Mouse (Mus musculus): ENCODE data around the gene Fam122a. TPM values are rescaled to one million over a fixed set of nuclear protein-coding genes. Genes with fewer than 3 reads are reported as not detected.

Gene Fam122a
- polyA plus RNA-seq, 1 experiment from 2014 or later = 54.1 TPM

DNA sequence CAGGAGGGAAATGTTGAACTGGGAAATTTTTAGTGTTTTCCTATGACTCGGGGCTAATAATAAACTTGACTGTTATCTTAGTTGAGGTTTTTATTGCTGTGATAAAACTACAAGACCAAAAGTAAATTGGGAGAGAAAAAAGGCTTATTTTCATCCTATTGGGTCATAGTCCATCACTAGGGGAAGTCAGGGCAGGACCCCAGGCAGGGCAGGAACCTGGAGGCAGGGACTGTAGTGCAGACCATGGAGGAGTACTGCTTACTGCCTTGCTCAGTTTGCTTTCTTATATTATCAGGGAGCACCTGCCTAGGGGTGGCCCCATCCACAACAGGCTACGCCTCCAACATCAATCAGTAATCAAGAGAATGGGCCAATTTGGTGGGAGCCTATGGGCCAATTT lies 22.7 kb downstream of the Fam122a start:
- no peak for ATAC-seq (ENCODE audit: insufficient number of reproducible peaks, insufficient read depth, low FRiP score, low read depth)
- Histone ChIP-seq H3K27me3 (ENCODE audit: control insufficient read depth, insufficient read depth, low read length) (no peaks in the 10 kb centered on the region), H3K9me3 (ENCODE audit: control insufficient read depth, low read depth, low read length) (no peaks in the 10 kb centered on the region), H3K4me1 (ENCODE audit: control insufficient read depth, insufficient read depth, low read length) (0 out of 2 replicates have a peak, but pooled peaks cover 3% of the 10 kb centered on the region), H3K4me2 (replicated peaks; ENCODE audit: low read depth, low read length) (no peak overlapping the region), H3K27ac (ENCODE audit: low read length) (no peak overlapping the region), H3K36me3 (ENCODE audit: control insufficient read depth, insufficient read depth, low read length) (no peaks in the 10 kb centered on the region), H3K4me3 (ENCODE audit: low read depth, low read length) (no peak overlapping the region), H3K9ac (replicated peaks; ENCODE audit: low read depth, low read length) (no peak overlapping the region)
- 92% methylated on average over 2 of the region's 2 CpGs for WGBS

DNA sequence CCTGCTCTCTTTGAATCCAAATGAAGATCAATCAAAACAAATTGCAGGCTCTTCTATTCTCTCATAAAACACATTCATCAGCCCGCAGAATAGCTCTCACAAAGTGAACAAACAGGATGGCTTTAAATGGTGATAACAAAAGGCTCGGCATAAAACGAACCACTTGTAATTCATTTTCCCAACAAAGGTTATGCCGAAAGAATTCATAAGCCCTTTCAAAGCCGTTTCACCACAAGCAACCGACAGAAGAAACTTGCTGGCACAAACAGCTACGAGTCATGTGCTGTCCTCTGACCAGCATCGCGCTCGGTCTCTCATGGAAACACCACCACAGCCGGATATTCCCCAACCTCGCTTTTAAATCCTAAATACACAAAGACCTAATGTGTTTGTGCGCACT lies 23.8 kb downstream of the Fam122a start:
- no peak for ATAC-seq (ENCODE audit: insufficient number of reproducible peaks, insufficient read depth, low FRiP score, low read depth)
- Histone ChIP-seq H3K4me3 (ENCODE audit: low read depth, low read length) (no peak overlapping the region), H3K4me1 (ENCODE audit: control insufficient read depth, insufficient read depth, low read length) (0 out of 2 replicates have a peak, but pooled peaks cover 3% of the 10 kb centered on the region), H3K9me3 (ENCODE audit: control insufficient read depth, low read depth, low read length) (no peaks in the 10 kb centered on the region), H3K4me2 (replicated peaks; ENCODE audit: low read depth, low read length) (no peak overlapping the region), H3K9ac (replicated peaks; ENCODE audit: low read depth, low read length) (no peak overlapping the region), H3K27me3 (ENCODE audit: control insufficient read depth, insufficient read depth, low read length) (no peaks in the 10 kb centered on the region), H3K36me3 (ENCODE audit: control insufficient read depth, insufficient read depth, low read length) (no peaks in the 10 kb centered on the region), H3K27ac (ENCODE audit: low read length) (no peak overlapping the region)
- WGBS = 56% methylated on average over 13 of the region's 13 CpGs

GRCm38 (mm10) chr19:24452441-24452898 lies 24.7 kb downstream of the Fam122a start:
- H3K36me3 ChIP-seq (ENCODE audit: control insufficient read depth, insufficient read depth, low read length) = no peaks in the 10 kb centered on the region
- 34% methylated on average over 3 of the region's 3 CpGs for WGBS
- no peak overlapping the region for H3K4me2 ChIP-seq (replicated peaks; ENCODE audit: low read depth, low read length)
- H3K27me3 ChIP-seq (ENCODE audit: control insufficient read depth, insufficient read depth, low read length) = no peaks in the 10 kb centered on the region
- no peaks in the 10 kb centered on the region for H3K9me3 ChIP-seq (ENCODE audit: control insufficient read depth, low read depth, low read length)
- no peak overlapping the region for H3K9ac ChIP-seq (replicated peaks; ENCODE audit: low read depth, low read length)
- H3K4me1 ChIP-seq (ENCODE audit: control insufficient read depth, insufficient read depth, low read length) = 0 out of 2 replicates have a peak, but pooled peaks cover 3% of the 10 kb centered on the region
- no peak overlapping the region for H3K4me3 ChIP-seq (ENCODE audit: low read depth, low read length)
- H3K27ac ChIP-seq (ENCODE audit: low read length) = no peak overlapping the region
- no peak for ATAC-seq (ENCODE audit: insufficient number of reproducible peaks, insufficient read depth, low FRiP score, low read depth)

DNA sequence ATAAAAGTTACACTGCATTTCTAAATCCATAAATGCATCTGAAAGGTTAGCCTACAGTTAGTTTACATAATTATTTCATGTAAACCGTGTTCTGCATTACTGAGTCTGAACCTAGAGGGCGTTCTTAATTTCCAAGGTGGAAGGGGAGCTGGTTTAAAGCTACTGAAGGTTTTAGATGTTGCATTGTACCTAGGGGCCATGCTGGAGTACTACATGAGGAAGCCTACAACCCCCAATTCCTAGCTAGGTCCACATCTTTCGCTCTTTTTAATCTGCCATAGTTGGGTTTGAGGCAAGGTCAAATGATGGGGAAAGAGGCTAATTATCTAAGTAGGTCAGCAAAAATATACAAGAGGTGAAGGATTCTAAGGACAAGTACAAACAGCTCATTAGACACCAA lies 25.5 kb downstream of the Fam122a start:
- 0 out of 2 replicates have a peak, but pooled peaks cover 3% of the 10 kb centered on the region for H3K4me1 ChIP-seq (ENCODE audit: control insufficient read depth, insufficient read depth, low read length)
- H3K4me2 ChIP-seq (replicated peaks; ENCODE audit: low read depth, low read length) = no peak overlapping the region
- H3K36me3 ChIP-seq (ENCODE audit: control insufficient read depth, insufficient read depth, low read length) = no peaks in the 10 kb centered on the region
- H3K27ac ChIP-seq (ENCODE audit: low read length) = no peak overlapping the region
- WGBS = 86% methylated on average over 3 of the region's 3 CpGs
- H3K4me3 ChIP-seq (ENCODE audit: low read depth, low read length) = no peak overlapping the region
- H3K9ac ChIP-seq (replicated peaks; ENCODE audit: low read depth, low read length) = no peak overlapping the region
- H3K27me3 ChIP-seq (ENCODE audit: control insufficient read depth, insufficient read depth, low read length) = no peaks in the 10 kb centered on the region
- no peaks in the 10 kb centered on the region for H3K9me3 ChIP-seq (ENCODE audit: control insufficient read depth, low read depth, low read length)
- ATAC-seq (ENCODE audit: insufficient number of reproducible peaks, insufficient read depth, low FRiP score, low read depth) = no peak

GRCm38 (mm10) chr19:24450740-24451139 lies 26.4 kb downstream of the Fam122a start:
- no peak for ATAC-seq (ENCODE audit: insufficient number of reproducible peaks, insufficient read depth, low FRiP score, low read depth)
- 93% methylated on average over 8 of the region's 8 CpGs for WGBS

DNA sequence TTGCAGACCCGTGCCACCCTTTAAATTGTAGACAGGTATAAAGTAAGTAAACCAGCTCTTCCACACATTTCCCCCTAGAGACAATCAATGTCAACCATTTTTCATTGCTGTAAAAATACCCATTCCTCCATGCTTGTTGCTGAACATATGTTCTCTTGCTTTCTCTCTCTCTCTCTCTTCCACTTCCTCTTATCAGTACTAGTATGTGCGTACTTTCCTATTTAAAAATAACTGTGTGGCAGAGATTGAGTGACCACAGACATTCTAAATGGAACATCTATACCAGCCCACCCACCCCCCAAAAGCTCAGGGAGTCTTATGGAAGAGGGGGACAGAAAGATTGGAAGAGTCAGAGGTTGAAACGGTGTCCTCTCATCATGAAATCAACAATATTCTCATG lies 32.8 kb downstream of the Fam122a start:
- Histone ChIP-seq H3K4me2 (replicated peaks; ENCODE audit: low read depth, low read length) (no peak overlapping the region), H3K27ac (ENCODE audit: low read length) (no peak overlapping the region), H3K27me3 (ENCODE audit: control insufficient read depth, insufficient read depth, low read length) (no peaks in the 10 kb centered on the region), H3K4me3 (ENCODE audit: low read depth, low read length) (no peak overlapping the region), H3K4me1 (ENCODE audit: control insufficient read depth, insufficient read depth, low read length) (no peaks in the 10 kb centered on the region), H3K9me3 (ENCODE audit: control insufficient read depth, low read depth, low read length) (no peaks in the 10 kb centered on the region), H3K9ac (replicated peaks; ENCODE audit: low read depth, low read length) (no peak overlapping the region), H3K36me3 (ENCODE audit: control insufficient read depth, insufficient read depth, low read length) (no peaks in the 10 kb centered on the region)
- 78% methylated on average over 3 of the region's 3 CpGs for whole genome bisulfite sequencing
- ATAC-seq (ENCODE audit: insufficient number of reproducible peaks, insufficient read depth, low FRiP score, low read depth) = no peak

More at GRCm38 (mm10) chr19:24450740-24451139, 26.4 kb downstream of the Fam122a start:
- Histone ChIP-seq H3K4me2 (replicated peaks; ENCODE audit: low read depth, low read length) (no peak overlapping the region), H3K27me3 (ENCODE audit: control insufficient read depth, insufficient read depth, low read length) (no peaks in the 10 kb centered on the region), H3K4me1 (ENCODE audit: control insufficient read depth, insufficient read depth, low read length) (0 out of 2 replicates have a peak, but pooled peaks cover 3% of the 10 kb centered on the region), H3K36me3 (ENCODE audit: control insufficient read depth, insufficient read depth, low read length) (no peaks in the 10 kb centered on the region), H3K27ac (ENCODE audit: low read length) (no peak overlapping the region), H3K9me3 (ENCODE audit: control insufficient read depth, low read depth, low read length) (no peaks in the 10 kb centered on the region), H3K9ac (replicated peaks; ENCODE audit: low read depth, low read length) (no peak overlapping the region), H3K4me3 (ENCODE audit: low read depth, low read length) (no peak overlapping the region)

GRCm38 (mm10) chr19:24439715-24440114 lies 37.4 kb downstream of the Fam122a start:
- Histone ChIP-seq H3K4me1 (ENCODE audit: control insufficient read depth, insufficient read depth, low read length) (no peaks in the 10 kb centered on the region), H3K27me3 (ENCODE audit: control insufficient read depth, insufficient read depth, low read length) (no peaks in the 10 kb centered on the region), H3K9ac (replicated peaks; ENCODE audit: low read depth, low read length) (no peak overlapping the region), H3K4me2 (replicated peaks; ENCODE audit: low read depth, low read length) (no peak overlapping the region), H3K4me3 (ENCODE audit: low read depth, low read length) (no peak overlapping the region), H3K36me3 (ENCODE audit: control insufficient read depth, insufficient read depth, low read length) (no peaks in the 10 kb centered on the region), H3K27ac (ENCODE audit: low read length) (no peak overlapping the region), H3K9me3 (ENCODE audit: control insufficient read depth, low read depth, low read length) (no peaks in the 10 kb centered on the region)
- WGBS = 81% methylated on average over 4 of the region's 4 CpGs
- no peak for ATAC-seq (ENCODE audit: insufficient number of reproducible peaks, insufficient read depth, low FRiP score, low read depth)

DNA sequence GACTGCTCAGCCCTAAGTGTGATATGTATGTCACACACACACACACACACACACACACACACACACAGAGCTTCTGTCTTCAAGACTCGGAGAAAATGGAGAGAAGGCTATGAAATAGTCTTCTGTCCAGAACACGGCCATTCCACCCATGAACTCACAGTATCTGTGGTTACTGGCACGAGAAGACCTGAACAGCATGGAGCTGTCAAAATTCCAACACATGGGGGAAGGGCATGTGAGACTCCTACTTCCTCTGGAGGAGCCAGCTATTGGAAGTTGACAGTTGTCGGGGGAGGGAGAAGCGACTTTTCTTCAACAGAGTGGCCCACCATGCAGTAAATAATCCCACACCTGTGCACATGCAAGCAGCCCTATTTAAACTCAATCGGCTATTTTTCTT lies 42.9 kb downstream of the Fam122a start:
- no peaks in the 10 kb centered on the region for H3K36me3 ChIP-seq (ENCODE audit: control insufficient read depth, insufficient read depth, low read length)
- no peak overlapping the region for H3K4me3 ChIP-seq (ENCODE audit: low read depth, low read length)
- no peaks in the 10 kb centered on the region for H3K4me1 ChIP-seq (ENCODE audit: control insufficient read depth, insufficient read depth, low read length)
- H3K9ac ChIP-seq (replicated peaks; ENCODE audit: low read depth, low read length) = no peak overlapping the region
- H3K27me3 ChIP-seq (ENCODE audit: control insufficient read depth, insufficient read depth, low read length) = no peaks in the 10 kb centered on the region
- no peaks in the 10 kb centered on the region for H3K9me3 ChIP-seq (ENCODE audit: control insufficient read depth, low read depth, low read length)
- no peak overlapping the region for H3K27ac ChIP-seq (ENCODE audit: low read length)
- no peak overlapping the region for H3K4me2 ChIP-seq (replicated peaks; ENCODE audit: low read depth, low read length)
- WGBS = 72% methylated on average over 6 of the region's 6 CpGs
- ATAC-seq (ENCODE audit: insufficient number of reproducible peaks, insufficient read depth, low FRiP score, low read depth) = no peak

- Histone ChIP-seq H3K4me2 (replicated peaks; ENCODE audit: low read depth, low read length) (no peak overlapping the region), H3K4me3 (ENCODE audit: low read depth, low read length) (no peak overlapping the region), H3K36me3 (ENCODE audit: control insufficient read depth, insufficient read depth, low read length) (no peaks in the 10 kb centered on the region), H3K9me3 (ENCODE audit: control insufficient read depth, low read depth, low read length) (no peaks in the 10 kb centered on the region), H3K27me3 (ENCODE audit: control insufficient read depth, insufficient read depth, low read length) (no peaks in the 10 kb centered on the region), H3K4me1 (ENCODE audit: control insufficient read depth, insufficient read depth, low read length) (no peaks in the 10 kb centered on the region), H3K27ac (ENCODE audit: low read length) (no peak overlapping the region), H3K9ac (replicated peaks; ENCODE audit: low read depth, low read length) (no peak overlapping the region)
- no peak for ATAC-seq (ENCODE audit: insufficient number of reproducible peaks, insufficient read depth, low FRiP score, low read depth)
- 76% methylated on average over 5 of the region's 5 CpGs for WGBS
These were observed 44.7 kb downstream of the Fam122a start for GRCm38 (mm10) chr19:24432447-24432846.
